Mouse (Mus musculus) lung, embryonic 15.5 days (tissue): ENCODE measurements at regions not wholly inside any gene's neighbourhood (a gene's known extent, or its start where the extent isn't known, plus 50 kb on each side); places are given as distances from the start of the nearest gene placed in this dataset.
A peak's percentile ranks its signal among the peaks of the same experiment; 100 is the strongest.

Experiments
- ATAC-seq: fragments of 200-750 bp; cut with Nextera tagmentation; 2 replicates; pipeline ENCODE4 v1.8.0; 2017; ENCODE audit warnings: moderate number of reproducible peaks, borderline replicate concordance; ENCODE audit not compliant: low FRiP score, low TSS enrichment; ENCODE audit errors: extremely low read depth
- H3K27ac ChIP-seq: fragments of 300-500 bp; sonication (generic); 2 replicates; pipeline ENCODE4 v1.5.1; 2015; ENCODE audit warnings: moderate library complexity, mild to moderate bottlenecking, inconsistent platforms
- H3K27me3 ChIP-seq: fragments of 300-500 bp; sonication (generic); 2 replicates; pipeline ENCODE4 v1.6.1; 2015; ENCODE audit warnings: inconsistent platforms
- H3K36me3 ChIP-seq: fragments of 300-500 bp; sonication (generic); 2 replicates; pipeline ENCODE4 v1.6.1; 2015; ENCODE audit warnings: inconsistent platforms
- H3K4me1 ChIP-seq: fragments of 300-500 bp; sonication (generic); 2 replicates; pipeline ENCODE4 v1.6.1; 2015; ENCODE audit warnings: inconsistent platforms
- H3K4me2 ChIP-seq: fragments of 300-500 bp; sonication (generic); 2 replicates; pipeline ENCODE4 v1.6.1; 2015; ENCODE audit warnings: inconsistent platforms, mild to moderate bottlenecking, moderate library complexity
- H3K4me3 ChIP-seq: fragments of 300-500 bp; sonication (generic); 2 replicates; pipeline ENCODE4 v1.5.1; 2015; ENCODE audit warnings: mild to moderate bottlenecking, inconsistent platforms
- H3K9ac ChIP-seq: fragments of 300-500 bp; sonication (generic); 2 replicates; pipeline ENCODE4 v1.6.1; 2015; ENCODE audit warnings: inconsistent platforms
- H3K9me3 ChIP-seq: fragments of 300-500 bp; sonication (generic); 2 replicates; pipeline ENCODE4 v1.6.1; 2016; ENCODE audit warnings: inconsistent platforms
- WGBS: fragments of 180-500 bp; shearing (Covaris S2); methylation state at CpG from one replicate; pipeline ENCODE4 v1.1.7; 2015; 5-methylcytosine and 5-hydroxymethylcytosine counted together

DNA sequence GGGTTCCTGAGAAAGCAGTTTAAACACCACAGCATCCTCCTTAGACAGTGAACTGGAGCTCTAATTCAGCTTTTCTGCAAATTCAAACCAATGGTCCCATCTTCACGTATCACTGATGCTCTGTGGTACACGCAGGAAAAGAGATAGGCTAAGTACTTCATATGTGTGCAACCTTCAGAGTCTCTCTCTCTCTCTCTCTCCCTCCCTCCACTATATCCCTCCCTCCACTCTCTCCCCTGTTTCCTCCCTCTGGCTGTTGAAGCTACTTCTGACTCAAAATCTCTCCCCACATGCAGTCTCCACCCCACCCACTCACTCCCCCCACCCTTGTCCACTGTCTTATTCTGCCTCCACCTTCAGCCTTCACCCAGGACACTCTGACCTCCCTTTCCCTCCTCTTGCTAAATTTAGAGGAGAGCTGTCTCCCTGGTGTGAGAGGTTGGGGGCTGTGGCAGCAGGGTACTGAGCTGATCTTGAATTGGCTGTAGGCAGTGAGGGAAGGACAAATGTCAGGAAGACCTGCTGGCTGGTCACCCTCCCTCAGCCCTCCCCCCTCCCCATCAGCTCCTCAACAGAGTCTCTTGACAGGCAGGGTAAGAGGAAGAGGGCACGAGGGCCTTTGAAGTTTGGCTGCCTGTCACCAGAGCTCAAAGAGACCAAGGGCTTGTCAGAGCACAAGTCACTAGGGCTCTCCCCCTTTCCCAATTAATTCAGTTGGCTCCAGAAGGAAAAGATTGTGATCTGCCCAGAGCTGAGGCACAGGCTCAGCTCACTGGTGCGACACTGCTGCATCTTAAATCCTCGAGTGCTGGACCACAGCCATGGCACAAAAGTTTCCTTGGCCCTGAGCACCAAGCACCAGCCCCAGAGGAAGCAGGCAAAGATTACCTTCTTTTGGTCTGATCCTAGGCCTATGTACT lies 227.9 kb upstream of the Apob start:
- H3K27me3 ChIP-seq, result no peaks in the 10 kb centered on the region
- H3K36me3 ChIP-seq, result no peaks in the 10 kb centered on the region
- H3K9me3 ChIP-seq, result no peaks in the 10 kb centered on the region
- no peaks in the 10 kb centered on the region for H3K4me1 ChIP-seq
- no peak overlapping the region for H3K27ac ChIP-seq
- no peak overlapping the region for H3K9ac ChIP-seq
- H3K4me3 ChIP-seq, result no peak overlapping the region
- no peak overlapping the region for H3K4me2 ChIP-seq
- 17% methylated on average over 5 of the region's 5 CpGs for WGBS
- no peak for ATAC-seq

- 78% methylated on average over 5 of the region's 5 CpGs for WGBS
- Histone ChIP-seq H3K27me3 (no peaks in the 10 kb centered on the region), H3K9ac (no peak overlapping the region), H3K4me3 (no peak overlapping the region), H3K4me1 (no peaks in the 10 kb centered on the region), H3K27ac (no peak overlapping the region), H3K4me2 (no peak overlapping the region), H3K36me3 (no peaks in the 10 kb centered on the region), H3K9me3 (no peaks in the 10 kb centered on the region)
- no peak for ATAC-seq
Observed at GRCm38 (mm10) chr12:7754861-7755260, 222.6 kb upstream of the Apob start.

DNA sequence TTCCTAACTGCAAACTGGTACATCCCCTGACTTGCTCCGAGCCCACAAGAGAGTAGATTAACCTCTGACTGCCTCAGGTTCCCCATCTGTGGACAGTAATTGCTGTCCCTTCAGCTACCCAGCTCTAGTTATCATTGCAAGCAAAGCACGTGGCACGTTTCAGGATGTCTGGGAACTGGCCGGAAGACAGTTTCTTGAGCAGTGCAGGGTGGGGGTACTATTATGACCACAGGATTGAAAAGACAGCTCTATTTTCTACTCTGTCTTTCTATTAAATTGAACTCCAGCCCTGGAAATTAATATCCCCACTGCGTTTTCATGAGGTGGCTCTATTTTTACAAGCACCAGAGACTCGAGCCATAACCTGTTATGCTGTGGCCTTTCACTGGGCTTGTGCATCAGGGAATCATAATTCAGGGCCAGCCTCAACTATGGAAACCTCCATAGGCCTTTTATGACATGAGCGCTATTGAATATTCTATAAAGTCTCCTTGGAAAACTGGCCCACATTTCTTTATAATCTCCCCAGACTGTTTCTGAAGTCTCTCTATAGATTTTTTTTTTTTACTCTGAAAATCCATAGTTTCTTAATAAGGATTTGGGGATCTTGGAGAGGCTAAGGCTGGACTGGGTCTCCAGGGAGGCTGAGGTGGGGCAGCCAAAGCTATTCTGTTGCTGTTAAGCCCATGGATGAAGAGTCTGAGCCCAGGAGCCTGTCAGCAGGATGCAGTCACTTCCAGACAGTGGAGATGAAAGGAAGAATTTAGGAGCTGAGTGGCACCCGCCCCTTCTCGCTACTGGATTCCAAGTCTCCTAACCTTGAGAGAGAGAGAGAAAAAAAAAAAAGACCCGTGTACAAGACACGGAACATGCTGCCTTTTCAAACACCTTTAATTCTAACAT lies 212.4 kb upstream of the Apob start:
- H3K27me3 ChIP-seq, result no peaks in the 10 kb centered on the region
- WGBS, result 73% methylated on average over 11 of the region's 11 CpGs
- no peak overlapping the region for H3K27ac ChIP-seq
- no peaks in the 10 kb centered on the region for H3K4me1 ChIP-seq
- H3K9me3 ChIP-seq, result no peaks in the 10 kb centered on the region
- no peak overlapping the region for H3K4me3 ChIP-seq
- no peaks in the 10 kb centered on the region for H3K36me3 ChIP-seq
- no peak for ATAC-seq
- no peak overlapping the region for H3K9ac ChIP-seq
- H3K4me2 ChIP-seq, result no peak overlapping the region

GRCm38 (mm10) chr12:7774127-7774526 lies 203.3 kb upstream of the Apob start:
- WGBS, result 19% methylated on average over 3 of the region's 3 CpGs
- H3K9ac ChIP-seq, result no peak overlapping the region

DNA sequence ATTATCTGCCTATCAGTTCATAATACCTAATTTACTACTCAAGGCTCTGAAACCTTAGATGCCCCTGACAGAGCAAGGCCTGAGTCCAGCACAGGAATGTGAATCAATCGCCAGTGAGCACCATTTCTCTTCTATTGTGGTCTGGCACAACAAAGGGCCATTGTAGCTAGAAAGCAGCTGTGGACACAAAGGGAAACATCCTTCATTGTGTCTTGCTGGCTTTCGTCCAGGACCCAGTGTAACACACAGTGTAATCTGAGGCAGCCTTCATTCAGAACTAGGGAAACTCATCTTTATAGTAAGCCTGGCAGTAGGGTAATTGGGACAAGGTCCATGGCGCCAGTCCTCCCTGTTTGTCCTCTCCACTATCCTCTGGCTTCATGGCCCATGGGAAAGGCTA lies 201.1 kb upstream of the Apob start:
- no peaks in the 10 kb centered on the region for H3K27me3 ChIP-seq
- no peaks in the 10 kb centered on the region for H3K4me1 ChIP-seq
- no peak overlapping the region for H3K4me2 ChIP-seq
- no peak overlapping the region for H3K27ac ChIP-seq
- no peak for ATAC-seq
- no peaks in the 10 kb centered on the region for H3K36me3 ChIP-seq
- no peak overlapping the region for H3K9ac ChIP-seq
- H3K4me3 ChIP-seq, result no peak overlapping the region
- H3K9me3 ChIP-seq, result no peaks in the 10 kb centered on the region
- WGBS, result 52% methylated on average over 3 of the region's 3 CpGs

More at GRCm38 (mm10) chr12:7774127-7774526, 203.3 kb upstream of the Apob start:
- Histone ChIP-seq H3K4me3 (no peak overlapping the region), H3K9me3 (no peaks in the 10 kb centered on the region), H3K27ac (no peak overlapping the region), H3K36me3 (no peaks in the 10 kb centered on the region), H3K4me1 (no peaks in the 10 kb centered on the region), H3K4me2 (no peak overlapping the region), H3K27me3 (no peaks in the 10 kb centered on the region)
- no peak for ATAC-seq

DNA sequence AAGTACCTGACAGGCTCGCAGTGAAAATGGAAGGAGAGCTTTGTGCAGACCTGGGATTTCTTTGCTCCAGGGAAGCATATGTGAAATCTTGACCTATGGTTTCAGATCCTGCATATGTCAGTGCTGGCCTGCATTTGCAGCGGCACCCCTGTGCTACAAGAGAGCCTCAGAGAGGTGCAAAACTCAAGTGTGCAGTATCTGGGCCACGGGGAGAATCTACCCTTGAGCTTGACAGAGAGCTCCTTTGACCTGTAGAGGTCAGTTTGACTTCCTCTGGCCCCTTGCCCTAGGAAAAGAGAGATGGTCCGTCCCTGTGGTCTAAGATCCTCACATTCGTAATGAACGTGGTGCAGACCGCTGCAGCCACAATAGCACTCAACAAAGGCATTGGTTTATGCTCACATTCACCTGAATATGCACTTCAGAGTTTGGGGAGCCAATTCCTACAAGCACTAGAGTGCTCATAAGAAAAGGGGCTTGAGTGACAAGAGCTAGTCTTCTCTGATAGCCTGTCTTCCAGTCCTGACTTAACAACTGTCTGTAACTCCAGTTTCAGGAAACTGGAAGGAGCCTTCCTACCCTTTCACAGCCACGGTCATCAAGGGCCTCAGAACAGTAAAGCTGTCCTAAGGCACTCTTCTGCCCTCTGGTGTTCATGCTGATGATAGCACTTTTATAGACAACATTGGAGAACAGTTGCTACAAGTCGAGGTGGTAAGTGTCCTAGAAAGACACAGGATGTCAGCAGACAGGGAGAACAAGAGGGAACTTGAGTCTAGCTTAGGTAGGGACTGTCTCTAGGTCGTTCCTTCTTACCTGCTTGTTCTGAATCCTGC lies 200.0 kb upstream of the Apob start:
- H3K27me3 ChIP-seq, result no peaks in the 10 kb centered on the region
- no peak overlapping the region for H3K4me3 ChIP-seq
- WGBS, result 50% methylated on average over 10 of the region's 10 CpGs
- no peaks in the 10 kb centered on the region for H3K36me3 ChIP-seq
- H3K27ac ChIP-seq, result no peak overlapping the region
- ATAC-seq, result peak; percentile 55; the same call in 1 of the 2 replicates
- no peak overlapping the region for H3K9ac ChIP-seq
- no peak overlapping the region for H3K4me2 ChIP-seq
- no peaks in the 10 kb centered on the region for H3K9me3 ChIP-seq
- no peaks in the 10 kb centered on the region for H3K4me1 ChIP-seq

- Histone ChIP-seq H3K9ac (no peak overlapping the region), H3K27me3 (no peaks in the 10 kb centered on the region), H3K4me2 (no peak overlapping the region), H3K4me3 (no peak overlapping the region), H3K4me1 (no peaks in the 10 kb centered on the region), H3K9me3 (no peaks in the 10 kb centered on the region), H3K27ac (no peak overlapping the region), H3K36me3 (no peaks in the 10 kb centered on the region)
- WGBS, result 46% methylated on average over 6 of the region's 6 CpGs
- ATAC-seq, result no peak; the same call in 1 of the 2 replicates
Observed at GRCm38 (mm10) chr12:7778056-7778440, 199.4 kb upstream of the Apob start.

- no peak for ATAC-seq
- H3K36me3 ChIP-seq, result no peaks in the 10 kb centered on the region
- no peaks in the 10 kb centered on the region for H3K27me3 ChIP-seq
- H3K4me1 ChIP-seq, result no peaks in the 10 kb centered on the region
- no peak overlapping the region for H3K9ac ChIP-seq
- no peak overlapping the region for H3K27ac ChIP-seq
- no peak overlapping the region for H3K4me2 ChIP-seq
- no peaks in the 10 kb centered on the region for H3K9me3 ChIP-seq
- WGBS, result 46% methylated on average over 5 of the region's 5 CpGs
- H3K4me3 ChIP-seq, result no peak overlapping the region
Observed at GRCm38 (mm10) chr12:7816616-7817015, 160.8 kb upstream of the Apob start.

DNA sequence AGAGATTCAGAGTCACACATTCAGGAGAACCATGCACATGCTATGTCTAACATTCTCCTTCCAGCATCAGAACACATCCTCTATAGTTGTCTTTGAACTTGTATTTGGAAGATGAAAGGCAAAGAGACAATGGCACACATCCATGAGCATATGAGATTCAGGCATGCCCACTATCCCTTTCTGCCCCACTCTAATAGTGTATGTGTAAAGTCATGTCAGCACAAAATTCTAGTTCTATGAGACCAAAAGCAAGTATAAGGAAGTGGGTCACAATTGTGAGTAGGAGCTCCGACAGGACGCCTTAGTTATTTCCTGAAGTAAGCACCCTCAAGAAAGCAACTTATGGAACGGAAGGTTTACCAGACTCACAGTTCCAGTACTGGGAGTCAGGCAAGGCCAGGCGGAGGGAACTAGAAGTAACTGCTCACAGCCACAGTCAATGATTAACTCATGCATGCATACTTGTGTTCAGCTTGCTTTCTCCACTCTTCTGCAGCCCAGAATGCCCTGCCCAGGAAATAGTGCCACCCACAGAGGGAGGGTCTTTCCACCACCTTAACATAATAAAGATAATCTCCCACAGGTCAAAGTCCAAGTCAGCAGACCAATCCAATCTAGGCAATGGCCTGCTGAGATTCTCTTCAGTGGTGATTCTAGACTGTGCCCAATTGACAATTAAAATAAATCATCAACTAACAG lies 157.3 kb upstream of the Apob start:
- no peak overlapping the region for H3K27ac ChIP-seq
- H3K9ac ChIP-seq, result no peak overlapping the region
- H3K36me3 ChIP-seq, result no peaks in the 10 kb centered on the region
- H3K9me3 ChIP-seq, result no peaks in the 10 kb centered on the region
- no peak for ATAC-seq
- no peak overlapping the region for H3K4me3 ChIP-seq
- no peaks in the 10 kb centered on the region for H3K4me1 ChIP-seq
- H3K4me2 ChIP-seq, result no peak overlapping the region
- H3K27me3 ChIP-seq, result no peaks in the 10 kb centered on the region
- 64% methylated on average over 4 of the region's 4 CpGs for WGBS

- no peak overlapping the region for H3K4me2 ChIP-seq
- ATAC-seq, result no peak
- H3K4me3 ChIP-seq, result no peak overlapping the region
- no peaks in the 10 kb centered on the region for H3K36me3 ChIP-seq
- H3K4me1 ChIP-seq, result no peaks in the 10 kb centered on the region
- H3K27ac ChIP-seq, result no peak overlapping the region
- no peaks in the 10 kb centered on the region for H3K9me3 ChIP-seq
- 73% methylated on average over 2 of the region's 2 CpGs for WGBS
- H3K9ac ChIP-seq, result no peak overlapping the region
- H3K27me3 ChIP-seq, result no peaks in the 10 kb centered on the region
Observed at GRCm38 (mm10) chr12:7820718-7821117, 156.7 kb upstream of the Apob start.

DNA sequence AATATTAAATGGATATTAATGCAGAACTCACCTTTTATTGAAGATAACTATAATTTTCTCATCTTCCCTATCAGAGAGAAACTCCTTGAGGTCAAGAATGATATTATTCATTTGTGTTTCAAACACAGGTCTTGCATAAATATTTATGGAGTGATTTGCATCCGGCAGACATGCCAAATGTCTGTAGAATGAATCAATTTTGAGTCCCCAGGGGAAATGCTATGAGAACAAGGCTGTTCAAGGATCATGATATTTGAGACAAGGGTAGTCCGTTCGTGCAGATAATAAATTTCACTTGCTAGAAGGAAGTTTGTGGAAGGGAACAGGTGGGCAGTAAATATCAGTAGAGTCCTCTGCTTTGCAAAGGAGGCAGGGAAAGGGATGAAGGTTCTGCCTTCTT lies 141.7 kb upstream of the Apob start:
- Histone ChIP-seq H3K9ac (no peak overlapping the region), H3K4me3 (no peak overlapping the region), H3K4me1 (no peaks in the 10 kb centered on the region), H3K36me3 (no peaks in the 10 kb centered on the region), H3K27me3 (no peaks in the 10 kb centered on the region), H3K9me3 (no peaks in the 10 kb centered on the region), H3K27ac (no peak overlapping the region), H3K4me2 (no peak overlapping the region)
- ATAC-seq, result no peak
- WGBS, result 52% methylated on average over 3 of the region's 3 CpGs
